ENCODE assay signal across 14 mouse cellular contexts in the genomic region with DNA sequence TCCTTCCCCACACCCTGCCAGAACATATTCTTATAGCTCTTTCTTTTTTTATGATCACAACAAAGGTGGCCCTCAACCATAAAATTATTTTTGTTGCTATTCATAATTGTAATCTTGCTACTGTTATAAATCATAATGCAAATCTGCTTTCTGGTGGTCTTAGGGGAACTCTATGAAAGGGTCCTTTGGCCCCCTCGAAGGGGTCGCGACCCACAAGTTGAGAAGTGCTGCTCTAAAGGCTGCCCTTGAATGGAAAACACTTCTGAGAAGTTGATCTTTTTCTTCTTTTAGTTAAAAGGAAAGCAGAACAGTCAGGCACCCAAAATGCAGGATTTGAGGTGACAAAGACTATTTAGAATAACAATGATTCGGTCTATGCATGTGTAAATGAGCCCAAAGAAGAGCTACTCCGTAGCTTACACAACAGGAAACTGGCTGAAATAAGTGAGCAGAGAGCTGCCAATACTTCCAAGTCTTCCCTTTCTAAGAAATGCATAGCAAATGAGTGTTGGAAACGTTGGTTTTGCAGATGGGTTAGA. TPM values are rescaled to one million over a fixed set of nuclear protein-coding genes. Genes with fewer than 3 reads are reported as not detected.
A peak's percentile ranks its signal among the peaks of the same experiment; 100 is the strongest.
DNase-seq lines count a peak whose midpoint lies in the region; ATAC-seq and TF ChIP-seq lines count a peak whose summit lies in the region.
"Had no signal": no experiment of that assay in that cellular context is flagged by ENCODE, and none has a peak within 500 bp of the region (broad histone marks: within the 10 kb centered on the region; RNA-seq: fewer than 3 reads in every experiment).

No protein-coding gene starts in this region.

- TF ChIP-seq POLR2A in thymus, adult 2 months (IDR thresholded peaks at IDR 0.05; ENCODE audit: control insufficient read depth, extremely low read depth, insufficient read depth, low read length, poor library complexity): no peak

- H3K9me3 ChIP-seq in forebrain, embryonic 15.5 days: no peaks in the 10 kb centered on the region
- H3K9me3 ChIP-seq in forebrain, embryonic 10.5 days: no peaks in the 10 kb centered on the region
- H3K9me3 ChIP-seq in lung, embryonic 16.5 days (ENCODE audit: control insufficient read depth, low read length): no peaks in the 10 kb centered on the region
- no peaks in the 10 kb centered on the region for H3K9me3 ChIP-seq in liver, embryonic 15.5 days (replicated peaks)

- WGBS in forebrain, embryonic 15.5 days: 10% methylated on average over 6 of the region's 6 CpGs
- WGBS in forebrain, embryonic 10.5 days: 27% methylated on average over 6 of the region's 6 CpGs
- WGBS in lung, embryonic 16.5 days: 41% methylated on average over 6 of the region's 6 CpGs
- WGBS in liver, embryonic 15.5 days (ENCODE audit: insufficient replicate concordance): 36% methylated on average over 6 of the region's 6 CpGs
- 55% methylated on average over 6 of the region's 6 CpGs for WGBS in thymus, adult 2 months

- H3K36me3 ChIP-seq in forebrain, embryonic 15.5 days: no peaks in the 10 kb centered on the region
- no peaks in the 10 kb centered on the region for H3K36me3 ChIP-seq in forebrain, embryonic 10.5 days (replicated peaks)
- H3K36me3 ChIP-seq in lung, embryonic 16.5 days (ENCODE audit: control insufficient read depth, insufficient read depth, low read length): no peaks in the 10 kb centered on the region
- no peaks in the 10 kb centered on the region for H3K36me3 ChIP-seq in liver, embryonic 15.5 days (replicated peaks)
- H3K36me3 ChIP-seq in thymus, adult 2 months (ENCODE audit: control insufficient read depth, insufficient read depth, low read length): no peaks in the 10 kb centered on the region

- peaks cover 20% of the 10 kb centered on the region for H3K4me1 ChIP-seq in forebrain, embryonic 15.5 days
- H3K4me1 ChIP-seq in forebrain, embryonic 10.5 days: peaks cover 28% of the 10 kb centered on the region
- H3K4me1 ChIP-seq in lung, embryonic 16.5 days (replicated peaks; ENCODE audit: control insufficient read depth, insufficient read depth, low read length): peaks cover 13% of the 10 kb centered on the region
- H3K4me1 ChIP-seq in liver, embryonic 15.5 days (replicated peaks): peaks cover 22% of the 10 kb centered on the region
- peaks cover 5% of the 10 kb centered on the region; the same call in 1 of the 2 replicates for H3K4me1 ChIP-seq in thymus, adult 2 months (replicated peaks; ENCODE audit: control insufficient read depth, insufficient read depth, low read length)

- H3K9ac ChIP-seq in forebrain, embryonic 15.5 days (replicated peaks): no peak overlapping the region
- no peak overlapping the region for H3K9ac ChIP-seq in lung, embryonic 16.5 days (ENCODE audit: low read length)
- no peak overlapping the region for H3K9ac ChIP-seq in liver, embryonic 15.5 days

- H3K4me3 ChIP-seq in forebrain, embryonic 15.5 days: no peak overlapping the region
- H3K4me3 ChIP-seq in forebrain, embryonic 10.5 days: no peak overlapping the region
- no peak overlapping the region for H3K4me3 ChIP-seq in lung, embryonic 16.5 days (ENCODE audit: low read length)
- H3K4me3 ChIP-seq in liver, embryonic 15.5 days (replicated peaks): peak overlapping the region; percentile 37; the same call in 1 of the 2 replicates
- H3K4me3 ChIP-seq in thymus, adult 2 months (ENCODE audit: control insufficient read depth, insufficient read depth, low read length): no peak overlapping the region

- no peak for ATAC-seq in forebrain, embryonic 15.5 days (replicated peaks)
- no peak for ATAC-seq in lung, embryonic 16.5 days (ENCODE audit: low read depth)
- ATAC-seq in liver, embryonic 15.5 days (ENCODE audit: insufficient read depth): no peak

- H3K27me3 ChIP-seq in forebrain, embryonic 15.5 days: no peaks in the 10 kb centered on the region
- peaks cover 39% of the 10 kb centered on the region for H3K27me3 ChIP-seq in forebrain, embryonic 10.5 days (ENCODE audit: poor library complexity, severe bottlenecking)
- H3K27me3 ChIP-seq in lung, embryonic 16.5 days (ENCODE audit: control insufficient read depth, insufficient read depth, low read depth, low read length): peaks cover 3% of the 10 kb centered on the region; the same call in 1 of the 2 replicates
- peaks cover 34% of the 10 kb centered on the region for H3K27me3 ChIP-seq in liver, embryonic 15.5 days
- no peaks in the 10 kb centered on the region for H3K27me3 ChIP-seq in thymus, adult 2 months (ENCODE audit: control insufficient read depth, insufficient read depth, low read length)
- H3K27me3 ChIP-seq: Patski had no signal

- TF ChIP-seq CTCF in thymus, adult 2 months (IDR thresholded peaks at IDR 0.05; ENCODE audit: borderline replicate concordance, control insufficient read depth, extremely low read depth, insufficient read depth, low read length, poor library complexity): no peak

- H3K27ac ChIP-seq in forebrain, embryonic 15.5 days (replicated peaks): no peak overlapping the region; the same call in 1 of the 2 replicates
- H3K27ac ChIP-seq in forebrain, embryonic 10.5 days: no peak overlapping the region
- no peak overlapping the region for H3K27ac ChIP-seq in lung, embryonic 16.5 days (ENCODE audit: low read length)
- no peak overlapping the region for H3K27ac ChIP-seq in liver, embryonic 15.5 days (replicated peaks)
- H3K27ac ChIP-seq in thymus, adult 2 months (ENCODE audit: control insufficient read depth, insufficient read depth, low read length): no peak overlapping the region

- peak overlapping the region; percentile 56 for H3K4me2 ChIP-seq in forebrain, embryonic 15.5 days (replicated peaks)
- peak overlapping the region; percentile 79 for H3K4me2 ChIP-seq in lung, embryonic 16.5 days (ENCODE audit: low read depth, low read length)
- H3K4me2 ChIP-seq in liver, embryonic 15.5 days: peak overlapping the region; percentile 82

- intact Hi-C loops in left cerebral cortex, postnatal 14 days (cut with DNase I): loop anchor here (1.0 to 2.0 kb wide), 2 partner anchors 61 to 77 kb away; no protein-coding TSS in a partner anchor

- no peak for DNase-seq in forebrain, embryonic 10.5 days (ENCODE audit: extremely low spot score, low spot score)
- DNase-seq in lung, adult 18-20 months: no peak
- peak; percentile 67 for DNase-seq in ZHBTc4 (ENCODE audit: low read depth, low spot score)
- DNase-seq in thymus, adult 2 months: no peak
- no peak for DNase-seq in left cerebral cortex, postnatal 14 days (ENCODE audit: low spot score in 2 of 2)
- DNase-seq: adrenal gland, postnatal 25 days; B cell, adult 2 months; cerebellum, adult 18-20 months; kidney, adult 11 months had no signal

RNA-seq across cellular contexts. Expression of a gene that starts 1.1 kb away (rescaled TPM):
- polyA plus RNA-seq in forebrain, embryonic 15.5 days (2015; fragmentation: Nextera tagmentation; extraction: Ambion mirVana): 0.31 and 0.55 TPM in 2 replicates
- polyA plus RNA-seq in forebrain, embryonic 10.5 days (2016; fragmentation: Nextera tagmentation; extraction: Ambion mirVana): 0.63 and 0.86 TPM in 2 replicates
- 2.4 and 2.5 TPM in 2 replicates for polyA plus RNA-seq in lung, embryonic 16.5 days (2015; fragmentation: Nextera tagmentation; extraction: Ambion mirVana)
- polyA plus RNA-seq in liver, embryonic 15.5 days (2015; fragmentation: Nextera tagmentation; extraction: Ambion mirVana): 2.5 TPM in 2 replicates
- 0.45 and 0.54 TPM in 2 replicates for polyA plus RNA-seq in thymus, adult 2 months (2012; rRNA removed)
- under 1 TPM in 1 of 2 experiments, not detected in 1; 0.42 TPM for total RNA-seq in left cerebral cortex, postnatal 14 days (2021)

RNA-seq across cellular contexts. Expression of a gene that starts 28.5 kb away (rescaled TPM):
- 34.2 and 34.9 TPM in 2 replicates for polyA plus RNA-seq in forebrain, embryonic 15.5 days (2015; fragmentation: Nextera tagmentation; extraction: Ambion mirVana)
- 28.5 TPM in 2 replicates for polyA plus RNA-seq in forebrain, embryonic 10.5 days (2016; fragmentation: Nextera tagmentation; extraction: Ambion mirVana)
- polyA plus RNA-seq in lung, embryonic 16.5 days (2015; fragmentation: Nextera tagmentation; extraction: Ambion mirVana): 29.1 and 29.2 TPM in 2 replicates
- 9.9 and 10.3 TPM in 2 replicates for polyA plus RNA-seq in liver, embryonic 15.5 days (2015; fragmentation: Nextera tagmentation; extraction: Ambion mirVana)
- 18.8 and 26.2 TPM in 2 replicates for polyA plus RNA-seq in thymus, adult 2 months (2012; rRNA removed)
- 10 to 100 TPM; 21.7 to 24.0 TPM for total RNA-seq in left cerebral cortex, postnatal 14 days (2021)

RNA-seq across cellular contexts. Expression of a gene that starts 28.6 kb away (rescaled TPM):
- polyA plus RNA-seq in forebrain, embryonic 15.5 days (2015; fragmentation: Nextera tagmentation; extraction: Ambion mirVana): 14.7 and 15.5 TPM in 2 replicates
- polyA plus RNA-seq in forebrain, embryonic 10.5 days (2016; fragmentation: Nextera tagmentation; extraction: Ambion mirVana): 21.1 and 22.9 TPM in 2 replicates
- polyA plus RNA-seq in lung, embryonic 16.5 days (2015; fragmentation: Nextera tagmentation; extraction: Ambion mirVana): 14.7 and 15.8 TPM in 2 replicates
- polyA plus RNA-seq in liver, embryonic 15.5 days (2015; fragmentation: Nextera tagmentation; extraction: Ambion mirVana): 5.9 and 6.7 TPM in 2 replicates
- polyA plus RNA-seq in thymus, adult 2 months (2012; rRNA removed): 3.8 and 4.4 TPM in 2 replicates
- 1 to 10 TPM; 8.3 to 8.8 TPM for total RNA-seq in left cerebral cortex, postnatal 14 days (2021)

RNA-seq across cellular contexts. Expression of a gene that starts 54.2 kb away (rescaled TPM):
- polyA plus RNA-seq in forebrain, embryonic 15.5 days (2015; fragmentation: Nextera tagmentation; extraction: Ambion mirVana): 0.08 and 0.48 TPM in 2 replicates
- 0.28 and 0.37 TPM in 2 replicates for polyA plus RNA-seq in forebrain, embryonic 10.5 days (2016; fragmentation: Nextera tagmentation; extraction: Ambion mirVana)
- polyA plus RNA-seq in lung, embryonic 16.5 days (2015; fragmentation: Nextera tagmentation; extraction: Ambion mirVana): 7.1 and 10.8 TPM in 2 replicates
- polyA plus RNA-seq in liver, embryonic 15.5 days (2015; fragmentation: Nextera tagmentation; extraction: Ambion mirVana): 5.0 and 7.3 TPM in 2 replicates
- 0.14 and 0.18 TPM in 2 replicates for polyA plus RNA-seq in thymus, adult 2 months (2012; rRNA removed)
- total RNA-seq in left cerebral cortex, postnatal 14 days (2021): 1 to 10 TPM; 1.8 to 2.1 TPM
- total RNA-seq: adrenal gland, postnatal 25 days; megakaryocyte progenitor cell, adult 5-6 weeks had no signal
